Mouse (Mus musculus): ENCODE results near the gene Zfp866. TPM values are rescaled to one million over a fixed set of nuclear protein-coding genes. Genes with fewer than 3 reads are reported as not detected.

Gene Zfp866
- polyA plus RNA-seq, 1 experiment, result 24.4 TPM

DNA sequence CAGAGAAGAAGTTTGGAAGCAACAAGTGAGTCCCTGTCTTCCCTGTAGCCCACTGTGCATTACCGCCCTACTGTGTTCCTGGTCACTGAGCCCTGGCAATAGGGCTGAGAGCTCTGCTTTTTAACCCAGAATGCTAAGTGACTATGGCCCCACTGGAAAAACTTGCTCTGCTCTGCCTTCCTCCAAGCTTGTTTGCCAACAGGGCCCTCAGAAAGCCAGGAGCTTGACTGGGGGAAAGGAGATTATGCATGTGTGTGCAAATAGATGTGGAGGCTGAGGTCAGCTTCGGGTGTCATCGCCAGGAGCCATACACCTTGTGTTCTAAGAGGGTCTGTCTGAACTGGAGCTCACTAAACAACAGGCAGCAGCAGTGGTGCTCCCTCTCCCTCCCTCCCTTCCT is 3.1 kb upstream of the Zfp866 start:
- WGBS, result 97% methylated on average over 3 of the region's 3 CpGs
- Histone ChIP-seq H3K27ac (ENCODE audit: control insufficient read depth, insufficient read depth, low read length) (no peak overlapping the region), H3K4me3 (ENCODE audit: control insufficient read depth, insufficient read depth, low read length) (no peak overlapping the region), H3K27me3 (ENCODE audit: control insufficient read depth, insufficient read depth, low read length) (no peaks in the 10 kb centered on the region), H3K36me3 (ENCODE audit: control insufficient read depth, insufficient read depth, low read length) (peaks cover 32% of the 10 kb centered on the region), H3K4me1 (replicated peaks; ENCODE audit: control insufficient read depth, insufficient read depth, low read length) (peaks cover 11% of the 10 kb centered on the region)
- TF ChIP-seq POLR2A (IDR thresholded peaks at IDR 0.05; ENCODE audit: control insufficient read depth, extremely low read depth, insufficient read depth, low read length, poor library complexity) (no peak), CTCF (IDR thresholded peaks at IDR 0.05; ENCODE audit: borderline replicate concordance, control insufficient read depth, extremely low read depth, insufficient read depth, low read length, poor library complexity) (no peak)
- no peak for DNase-seq

DNA sequence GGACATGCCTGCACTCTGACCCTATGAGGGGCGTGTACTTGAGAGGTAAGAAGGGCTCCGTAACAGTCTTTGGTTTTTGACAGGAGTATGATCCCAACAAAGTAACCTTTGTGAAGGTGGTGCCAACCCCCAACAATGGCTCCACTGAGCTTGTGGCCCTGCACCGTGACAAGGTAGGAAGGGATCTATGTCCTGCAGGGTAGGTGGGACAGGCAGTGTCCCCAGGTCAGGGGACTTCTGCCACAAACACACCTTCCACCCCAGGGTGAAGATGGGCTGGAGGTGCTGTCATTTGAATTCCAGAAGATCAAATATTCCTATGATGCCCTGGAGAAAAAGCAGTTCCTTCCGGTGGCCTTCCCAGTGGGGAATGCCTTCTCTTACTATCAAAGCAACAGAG is 2.7 kb upstream of the Zfp866 start:
- peaks cover 28% of the 10 kb centered on the region for H3K36me3 ChIP-seq (ENCODE audit: control insufficient read depth, insufficient read depth, low read length)
- no peak for TF ChIP-seq POLR2A (IDR thresholded peaks at IDR 0.05; ENCODE audit: control insufficient read depth, extremely low read depth, insufficient read depth, low read length, poor library complexity)
- TF ChIP-seq CTCF (IDR thresholded peaks at IDR 0.05; ENCODE audit: borderline replicate concordance, control insufficient read depth, extremely low read depth, insufficient read depth, low read length, poor library complexity), result no peak

DNA sequence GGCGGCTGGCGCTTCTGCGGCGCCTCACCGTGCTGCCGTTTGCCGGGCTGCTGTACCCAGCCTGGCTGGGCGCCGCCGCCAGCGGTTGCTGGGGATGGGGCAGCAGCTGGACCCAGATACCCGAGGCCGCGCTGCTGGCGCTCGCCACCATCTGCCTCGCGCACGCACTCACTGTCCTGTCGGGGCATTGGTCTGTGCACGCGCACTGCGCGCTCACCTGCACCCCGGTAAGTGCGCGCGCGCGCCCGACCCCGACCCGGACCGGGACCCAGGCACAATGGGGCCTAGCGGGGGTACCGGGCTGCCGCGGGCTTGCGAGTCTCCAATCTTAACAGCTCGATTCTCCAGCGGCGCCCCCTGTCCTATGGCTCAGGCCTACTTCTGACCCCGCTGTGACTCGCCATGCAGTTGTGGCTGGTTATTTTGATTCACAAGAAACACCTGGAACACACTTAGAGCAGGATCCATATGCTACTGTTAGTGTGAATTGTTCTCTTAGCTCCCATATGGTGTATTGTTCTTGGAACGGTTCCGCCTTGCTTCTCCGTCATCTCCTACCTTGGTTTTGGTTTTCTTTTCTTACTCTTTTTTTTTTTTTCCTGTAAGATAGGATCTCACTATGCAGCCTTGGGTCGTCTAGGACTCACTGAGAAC is 564 bp upstream of the Zfp866 start:
- TF ChIP-seq CTCF (IDR thresholded peaks at IDR 0.05; ENCODE audit: borderline replicate concordance, control insufficient read depth, extremely low read depth, insufficient read depth, low read length, poor library complexity) (no peak), POLR2A (IDR thresholded peaks at IDR 0.05; ENCODE audit: control insufficient read depth, extremely low read depth, insufficient read depth, low read length, poor library complexity) (no peak)
- Histone ChIP-seq H3K27ac (ENCODE audit: control insufficient read depth, insufficient read depth, low read length) (no peak overlapping the region), H3K4me3 (ENCODE audit: control insufficient read depth, insufficient read depth, low read length) (peak overlapping the region; percentile 91), H3K4me1 (replicated peaks; ENCODE audit: control insufficient read depth, insufficient read depth, low read length) (peaks cover 11% of the 10 kb centered on the region), H3K36me3 (ENCODE audit: control insufficient read depth, insufficient read depth, low read length) (peaks cover 7% of the 10 kb centered on the region; the same call in 1 of the 2 replicates), H3K27me3 (ENCODE audit: control insufficient read depth, insufficient read depth, low read length) (no peaks in the 10 kb centered on the region)
- WGBS, result under 1% methylated on average over 48 of the region's 48 CpGs
- DNase-seq, result peak; percentile 52

More for the DNA sequence above, 2.7 kb upstream of the Zfp866 start:
- no peak for DNase-seq
- no peak overlapping the region for H3K4me3 ChIP-seq (ENCODE audit: control insufficient read depth, insufficient read depth, low read length)
- 98% methylated on average over 4 of the region's 4 CpGs for WGBS
- peaks cover 11% of the 10 kb centered on the region for H3K4me1 ChIP-seq (replicated peaks; ENCODE audit: control insufficient read depth, insufficient read depth, low read length)
- H3K27ac ChIP-seq (ENCODE audit: control insufficient read depth, insufficient read depth, low read length), result no peak overlapping the region
- H3K27me3 ChIP-seq (ENCODE audit: control insufficient read depth, insufficient read depth, low read length), result no peaks in the 10 kb centered on the region

GRCm38 (mm10) chr8:69790364-69790763 is 614 bp downstream of the Zfp866 start:
- Histone ChIP-seq H3K4me1 (replicated peaks; ENCODE audit: control insufficient read depth, insufficient read depth, low read length) (peaks cover 11% of the 10 kb centered on the region), H3K4me3 (ENCODE audit: control insufficient read depth, insufficient read depth, low read length) (peak overlapping the region; percentile 91), H3K36me3 (ENCODE audit: control insufficient read depth, insufficient read depth, low read length) (peaks cover 3% of the 10 kb centered on the region; the same call in 1 of the 2 replicates), H3K27me3 (ENCODE audit: control insufficient read depth, insufficient read depth, low read length) (no peaks in the 10 kb centered on the region), H3K27ac (ENCODE audit: control insufficient read depth, insufficient read depth, low read length) (peak overlapping the region; percentile 89)
- no peak for DNase-seq
- WGBS, result 39% methylated on average over 11 of the region's 11 CpGs
- no peak for TF ChIP-seq POLR2A (IDR thresholded peaks at IDR 0.05; ENCODE audit: control insufficient read depth, extremely low read depth, insufficient read depth, low read length, poor library complexity)
- no peak for TF ChIP-seq CTCF (IDR thresholded peaks at IDR 0.05; ENCODE audit: borderline replicate concordance, control insufficient read depth, extremely low read depth, insufficient read depth, low read length, poor library complexity)

GRCm38 (mm10) chr8:69789731-69790130 is 1.2 kb downstream of the Zfp866 start:
- Histone ChIP-seq H3K36me3 (ENCODE audit: control insufficient read depth, insufficient read depth, low read length) (no peaks in the 10 kb centered on the region; the same call in 1 of the 2 replicates), H3K4me1 (replicated peaks; ENCODE audit: control insufficient read depth, insufficient read depth, low read length) (peaks cover 11% of the 10 kb centered on the region), H3K27ac (ENCODE audit: control insufficient read depth, insufficient read depth, low read length) (no peak overlapping the region), H3K4me3 (ENCODE audit: control insufficient read depth, insufficient read depth, low read length) (no peak overlapping the region), H3K27me3 (ENCODE audit: control insufficient read depth, insufficient read depth, low read length) (no peaks in the 10 kb centered on the region)
- TF ChIP-seq CTCF (IDR thresholded peaks at IDR 0.05; ENCODE audit: borderline replicate concordance, control insufficient read depth, extremely low read depth, insufficient read depth, low read length, poor library complexity), result no peak
- TF ChIP-seq POLR2A (IDR thresholded peaks at IDR 0.05; ENCODE audit: control insufficient read depth, extremely low read depth, insufficient read depth, low read length, poor library complexity), result no peak
- DNase-seq, result no peak
- WGBS, result 71% methylated on average over 5 of the region's 5 CpGs

DNA sequence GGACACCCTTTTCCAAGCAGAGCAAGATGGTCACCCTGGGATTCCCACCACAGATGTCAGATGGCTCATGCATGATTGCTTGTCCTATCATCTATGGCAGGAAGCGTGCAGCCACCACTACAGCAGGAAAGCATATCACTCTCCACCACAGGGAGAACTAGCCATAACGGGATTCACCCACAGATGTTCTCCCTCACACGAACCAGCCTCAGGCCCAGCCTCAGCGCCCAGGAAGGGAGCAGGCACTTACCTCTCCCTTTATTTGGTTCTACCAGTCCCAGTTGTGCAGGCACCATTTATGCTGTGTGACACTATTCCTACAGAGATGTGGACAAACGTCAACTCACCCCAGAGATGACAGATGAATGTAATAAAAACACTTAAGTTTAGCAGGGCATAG is 1.9 kb downstream of the Zfp866 start:
- no peak for DNase-seq
- Histone ChIP-seq H3K27ac (ENCODE audit: control insufficient read depth, insufficient read depth, low read length) (no peak overlapping the region), H3K27me3 (ENCODE audit: control insufficient read depth, insufficient read depth, low read length) (no peaks in the 10 kb centered on the region), H3K4me3 (ENCODE audit: control insufficient read depth, insufficient read depth, low read length) (no peak overlapping the region), H3K4me1 (replicated peaks; ENCODE audit: control insufficient read depth, insufficient read depth, low read length) (peaks cover 11% of the 10 kb centered on the region), H3K36me3 (ENCODE audit: control insufficient read depth, insufficient read depth, low read length) (no peaks in the 10 kb centered on the region; the same call in 1 of the 2 replicates)
- 87% methylated on average over 5 of the region's 5 CpGs for WGBS
- TF ChIP-seq CTCF (IDR thresholded peaks at IDR 0.05; ENCODE audit: borderline replicate concordance, control insufficient read depth, extremely low read depth, insufficient read depth, low read length, poor library complexity) (no peak), POLR2A (IDR thresholded peaks at IDR 0.05; ENCODE audit: control insufficient read depth, extremely low read depth, insufficient read depth, low read length, poor library complexity) (no peak)

All from thymus, adult 2 months (tissue).